Mouse (Mus musculus) MEL (cell line): Measurements from ENCODE around the gene Larp4b.
A peak's percentile ranks its signal among the peaks of the same experiment; 100 is the strongest.

Experiments
- CHD1 ChIP-seq: IDR thresholded peaks from 2 replicates; pipeline ENCODE4 v1.6.1; 2012; ENCODE audit warnings: low read depth, mild to moderate bottlenecking, inconsistent platforms, low read length, improper control_type of control experiment
- CTCF ChIP-seq, 3 experiments: IDR thresholded peaks in 2 of 3; conservative IDR thresholded peaks in 1 of 3; 2 replicates each; pipeline ENCODE4 v1.5.1; 2011 to 2012; ENCODE audit warnings: low read length in 3 of 3, low read depth in 2 of 3, mild to moderate bottlenecking in 2 of 3, improper control_type of control experiment in 1 of 3, inconsistent platforms in 1 of 3, mixed read lengths in 1 of 3, moderate library complexity in 1 of 3; ENCODE audit not compliant: control insufficient read depth in 1 of 3, insufficient read depth in 1 of 3, poor library complexity in 1 of 3, severe bottlenecking in 1 of 3
- KAT2A ChIP-seq: conservative IDR thresholded peaks from 2 replicates; pipeline ENCODE4 v1.6.1; 2012; ENCODE audit warnings: low read depth, low read length, improper control_type of control experiment, inconsistent platforms
- POLR2A ChIP-seq, 2 experiments: IDR thresholded peaks; 2 replicates each; pipeline ENCODE4 v1.6.1; 2011 to 2012; ENCODE audit warnings: low read length in 2 of 2, mild to moderate bottlenecking in 2 of 2, control low read depth in 1 of 2, improper control_type of control experiment in 1 of 2, low read depth in 1 of 2, moderate library complexity in 1 of 2; ENCODE audit not compliant: control insufficient read depth in 1 of 2, insufficient read depth in 1 of 2, poor library complexity in 1 of 2
- POLR2AphosphoS2 ChIP-seq: IDR thresholded peaks from 2 replicates; pipeline ENCODE4 v1.6.1; 2011; ENCODE audit warnings: low read length, improper control_type of control experiment
- POLR2AphosphoS5 ChIP-seq: IDR thresholded peaks from 2 replicates; pipeline ENCODE4 v1.6.1; 2012; ENCODE audit warnings: low read depth, borderline replicate concordance, mild to moderate bottlenecking, inconsistent platforms, low read length, moderate library complexity, mixed read lengths
- SMC3 ChIP-seq: IDR thresholded peaks from 2 replicates; pipeline ENCODE4 v1.6.1; 2011; ENCODE audit warnings: low read depth, low read length, improper control_type of control experiment

DNA sequence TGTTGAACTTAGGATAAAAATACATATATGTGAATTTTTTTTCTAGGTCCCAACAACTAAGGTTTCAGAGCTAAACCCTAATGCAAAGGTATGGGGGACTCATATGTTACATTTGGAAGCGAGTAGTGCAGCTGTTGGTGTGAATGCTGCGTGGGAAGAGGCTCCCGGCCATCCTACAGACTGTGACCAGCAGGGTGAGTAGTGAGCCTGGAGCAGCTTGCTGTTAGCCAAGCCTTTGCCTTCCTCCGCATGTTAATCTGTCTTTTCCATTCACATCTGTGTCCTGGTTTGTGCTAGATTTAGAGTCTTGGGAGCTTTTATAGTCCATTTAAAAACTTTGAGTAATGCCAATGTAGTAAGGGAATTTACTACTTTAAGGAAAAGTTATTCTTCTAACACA lies 43.1 kb downstream of the Larp4b start:
- TF ChIP-seq CTCF (IDR thresholded peaks at IDR 0.05 in 2 of 3, conservative IDR thresholded peaks at IDR 0.05 in 1 of 3; ENCODE audit: control insufficient read depth in 1 of 3, insufficient read depth in 1 of 3, low read depth in 2 of 3, low read length in 3 of 3, poor library complexity in 1 of 3, severe bottlenecking in 1 of 3): 0 out of 6 replicates have a peak, but pooled peaks of 2 of the 3 experiments have one; percentile 7 to 9
- TF ChIP-seq CHD1: no peak
- TF ChIP-seq KAT2A: no peak
- no peak for TF ChIP-seq POLR2A (IDR thresholded peaks at IDR 0.05; ENCODE audit: control insufficient read depth in 1 of 2, insufficient read depth in 1 of 2, low read depth in 1 of 2, low read length in 2 of 2, poor library complexity in 1 of 2)
- no peak for TF ChIP-seq POLR2AphosphoS5
- no peak for TF ChIP-seq SMC3
- no peak for TF ChIP-seq POLR2AphosphoS2
